In genomic region chr1:181315350-181315749, GRCm38 (mm10) we compare ENCODE assay signal across 26 mouse cellular contexts. TPM values are rescaled to one million over a fixed set of nuclear protein-coding genes. Genes with fewer than 3 reads are reported as not detected.
"Had no signal": no experiment of that assay in that cellular context is flagged by ENCODE, and none has a peak within 500 bp of the region (broad histone marks: within the 10 kb centered on the region; RNA-seq: fewer than 3 reads in every experiment).

No protein-coding gene starts in this region.

- ATAC-seq: forebrain, postnatal 0 days; hindbrain, embryonic 16.5 days; inflammation-experienced regulatory T-cells, adult 6 months; intestine, embryonic 15.5 days; intestine, postnatal 0 days; liver, embryonic 12.5 days had no signal

- H3K4me2 ChIP-seq: heart, embryonic 12.5 days; hindbrain, embryonic 12.5 days; hindbrain, embryonic 14.5 days; intestine, embryonic 15.5 days; limb, embryonic 13.5 days; limb, embryonic 15.5 days; liver, embryonic 12.5 days had no signal

- H3K4me1 ChIP-seq: heart, embryonic 12.5 days; hindbrain, embryonic 10.5 days; hindbrain, embryonic 12.5 days; intestine, embryonic 15.5 days; limb, embryonic 13.5 days; limb, embryonic 15.5 days had no signal

- H3K9ac ChIP-seq: forebrain, postnatal 0 days; heart, embryonic 12.5 days; hindbrain, embryonic 12.5 days; hindbrain, embryonic 14.5 days; intestine, embryonic 15.5 days; limb, embryonic 13.5 days; limb, embryonic 15.5 days; liver, embryonic 12.5 days had no signal

- H3K9me3 ChIP-seq: hindbrain, embryonic 10.5 days; hindbrain, embryonic 12.5 days; intestine, embryonic 15.5 days; limb, embryonic 13.5 days; limb, embryonic 15.5 days; liver, embryonic 12.5 days had no signal

- H3K36me3 ChIP-seq: heart, embryonic 12.5 days; hindbrain, embryonic 10.5 days; hindbrain, embryonic 12.5 days; intestine, embryonic 15.5 days; limb, embryonic 13.5 days; limb, embryonic 15.5 days; liver, embryonic 12.5 days had no signal

- H3K27ac ChIP-seq: hindbrain, embryonic 10.5 days; hindbrain, embryonic 12.5 days; hindbrain, embryonic 14.5 days; intestine, embryonic 15.5 days; layer of hippocampus, adult 2 months; left cerebral cortex, adult 2 months; limb, embryonic 13.5 days; limb, embryonic 15.5 days; liver, embryonic 12.5 days had no signal

- H3K27me3 ChIP-seq: heart, embryonic 12.5 days; hindbrain, embryonic 12.5 days; intestine, embryonic 15.5 days; limb, embryonic 13.5 days; limb, embryonic 15.5 days had no signal

- H3K4me3 ChIP-seq: heart, embryonic 12.5 days; hindbrain, embryonic 10.5 days; hindbrain, embryonic 12.5 days; intestine, embryonic 15.5 days; layer of hippocampus, adult 2 months; left cerebral cortex, adult 2 months; limb, embryonic 13.5 days; limb, embryonic 15.5 days; liver, embryonic 12.5 days had no signal

- DNase-seq: forebrain, postnatal 0 days; gastrocnemius, postnatal 14 days; heart, postnatal 10 days; heart, postnatal 4 days; kidney, adult 18-20 months; kidney, adult 8-10 months; kidney, postnatal 10 days; kidney, postnatal 25 days; kidney, postnatal 4 days had no signal

RNA-seq across cellular contexts. Expression of gene Cnih3, which starts 37.1 kb away (rescaled TPM):
- polyA plus RNA-seq: heart, embryonic 16.5 days; inflammation-experienced regulatory T-cells, adult 6 months; kidney, embryonic 14.5 days; limb, embryonic 11.5 days; liver, adult 2 months had no signal
